Mouse (Mus musculus) lung, adult 2 months (tissue): ENCODE data around the gene Slc7a10. TPM values are rescaled to one million over a fixed set of nuclear protein-coding genes. Genes with fewer than 3 reads are reported as not detected.

Experiments used
- DNase-seq: peaks from one replicate; pipeline ENCODE4 v3.0.0; 2022
- H3K4me1 ChIP-seq: fragments of 200-500 bp; 2 replicates; pipeline ENCODE4 v1.6.1; 2011; ENCODE audit warnings: low read length; ENCODE audit not compliant: control insufficient read depth, insufficient read depth
- H3K4me3 ChIP-seq: fragments of 200-500 bp; replicated peaks from 2 replicates; pipeline ENCODE3; 2011; ENCODE audit warnings: low read depth, mild to moderate bottlenecking, control low read depth, low read length; ENCODE audit errors: extremely low read depth
- CTCF ChIP-seq: fragments of 200-500 bp; IDR thresholded peaks from 2 replicates; pipeline ENCODE4 v1.5.1; 2011; ENCODE audit warnings: mild to moderate bottlenecking, low read length, control low read depth; ENCODE audit not compliant: insufficient read depth
- POLR2A ChIP-seq: fragments of 200-500 bp; IDR thresholded peaks from 2 replicates; pipeline ENCODE4 v1.6.1; 2011; ENCODE audit warnings: low read depth, mild to moderate bottlenecking, control low read depth, low read length, borderline replicate concordance; ENCODE audit errors: extremely low read depth
- WGBS: fragments of 180-500 bp; shearing (Covaris S2); methylation state at CpG from one replicate; pipeline ENCODE4 v1.1.7; 2018; 5-methylcytosine and 5-hydroxymethylcytosine counted together
- polyA plus RNA-seq: library from polyadenylated mRNA; depleted of rRNA; stranded (reverse); fragments of >200 nt; gene quantifications from 2 replicates; pipeline ENCODE4 v1.2.3, GENCODE M21; 2012

The Slc7a10 gene
- polyA plus RNA-seq, 1 experiment, result 81.4 TPM

DNA sequence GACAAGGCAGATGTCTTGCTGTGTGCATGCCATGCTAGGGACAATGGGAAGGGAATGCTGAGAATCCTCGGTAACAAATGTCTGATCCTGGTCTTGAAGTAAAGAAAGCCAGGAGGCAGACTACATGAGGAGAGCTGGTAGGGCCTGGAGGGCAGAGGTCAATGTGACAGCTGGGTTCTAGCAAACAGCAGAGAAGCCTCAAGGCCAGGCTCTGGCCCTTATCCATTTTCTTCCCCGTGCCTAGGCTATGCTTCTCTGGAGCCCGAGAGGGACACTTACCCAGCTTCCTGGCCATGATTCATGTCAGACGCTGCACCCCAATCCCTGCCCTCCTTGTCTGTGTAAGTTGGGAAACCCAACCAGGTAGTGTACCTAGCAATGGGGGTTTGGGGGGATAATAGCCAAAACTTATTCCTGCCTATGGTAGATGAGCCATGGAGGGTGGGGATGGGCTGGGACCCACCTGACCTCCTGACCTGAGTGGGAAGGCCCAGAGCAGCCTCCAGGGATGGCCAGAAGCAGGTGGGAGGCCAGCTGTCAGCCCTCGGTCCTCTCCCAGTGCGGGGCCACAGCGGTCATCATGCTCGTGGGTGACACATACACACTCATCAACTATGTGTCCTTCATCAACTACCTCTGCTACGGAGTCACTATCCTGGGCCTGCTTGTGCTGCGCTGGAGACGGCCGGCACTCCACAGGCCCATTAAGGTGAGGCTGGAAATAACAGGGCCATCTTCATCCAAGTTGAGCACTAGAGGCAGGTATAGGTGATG is 13.0 kb downstream of the Slc7a10 start:
- Histone ChIP-seq H3K4me1 (no peaks in the 10 kb centered on the region), H3K4me3 (no peak overlapping the region)
- no peak for DNase-seq
- 76% methylated on average over 12 of the region's 12 CpGs for WGBS
- no peak for TF ChIP-seq CTCF
- no peak for TF ChIP-seq POLR2A

DNA sequence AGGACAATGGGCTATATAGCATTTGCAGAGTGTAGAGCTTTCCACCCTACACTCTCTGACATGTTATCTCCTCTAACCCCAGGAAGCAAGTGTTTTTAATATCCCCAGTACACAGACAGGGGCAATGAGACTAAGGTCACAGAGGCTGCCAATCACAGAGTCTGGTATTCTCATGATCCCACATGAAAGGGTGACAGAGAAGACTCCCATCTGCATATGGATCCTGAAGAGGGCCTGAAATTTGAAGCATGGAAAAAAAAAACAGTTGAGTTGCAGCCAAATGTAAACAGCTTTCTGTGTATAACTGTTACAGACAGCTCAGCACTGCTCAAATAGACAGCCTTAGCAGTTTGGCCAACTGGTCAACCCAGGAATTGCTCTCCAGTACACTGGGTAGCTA is 13.6 kb downstream of the Slc7a10 start:
- H3K4me1 ChIP-seq, result no peaks in the 10 kb centered on the region
- no peak overlapping the region for H3K4me3 ChIP-seq
- TF ChIP-seq CTCF, result no peak
- no peak for TF ChIP-seq POLR2A
- DNase-seq, result no peak

DNA sequence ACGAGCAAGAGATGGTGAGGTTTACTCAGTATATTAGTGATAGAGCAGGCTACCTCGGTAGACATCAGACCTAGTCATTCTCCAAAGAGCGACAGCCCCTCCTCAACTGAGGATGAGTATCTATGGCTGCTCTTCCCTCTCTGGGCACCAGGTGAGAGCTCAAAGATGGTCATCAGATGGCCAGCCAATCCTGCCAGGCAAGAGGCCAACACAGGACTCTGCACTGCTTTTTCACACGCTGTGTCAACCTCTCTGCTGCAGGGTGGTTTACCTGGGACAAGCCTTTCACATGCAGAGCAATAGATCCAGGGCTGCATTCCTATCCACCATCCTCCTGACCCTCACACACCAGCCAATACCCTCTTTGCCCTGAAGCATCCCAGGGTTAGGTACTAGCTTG is 25.6 kb downstream of the Slc7a10 start:
- DNase-seq, result no peak
- H3K4me3 ChIP-seq, result no peak overlapping the region
- WGBS, result 88% methylated on average over 4 of the region's 4 CpGs
- H3K4me1 ChIP-seq, result no peaks in the 10 kb centered on the region
- no peak for TF ChIP-seq CTCF

DNA sequence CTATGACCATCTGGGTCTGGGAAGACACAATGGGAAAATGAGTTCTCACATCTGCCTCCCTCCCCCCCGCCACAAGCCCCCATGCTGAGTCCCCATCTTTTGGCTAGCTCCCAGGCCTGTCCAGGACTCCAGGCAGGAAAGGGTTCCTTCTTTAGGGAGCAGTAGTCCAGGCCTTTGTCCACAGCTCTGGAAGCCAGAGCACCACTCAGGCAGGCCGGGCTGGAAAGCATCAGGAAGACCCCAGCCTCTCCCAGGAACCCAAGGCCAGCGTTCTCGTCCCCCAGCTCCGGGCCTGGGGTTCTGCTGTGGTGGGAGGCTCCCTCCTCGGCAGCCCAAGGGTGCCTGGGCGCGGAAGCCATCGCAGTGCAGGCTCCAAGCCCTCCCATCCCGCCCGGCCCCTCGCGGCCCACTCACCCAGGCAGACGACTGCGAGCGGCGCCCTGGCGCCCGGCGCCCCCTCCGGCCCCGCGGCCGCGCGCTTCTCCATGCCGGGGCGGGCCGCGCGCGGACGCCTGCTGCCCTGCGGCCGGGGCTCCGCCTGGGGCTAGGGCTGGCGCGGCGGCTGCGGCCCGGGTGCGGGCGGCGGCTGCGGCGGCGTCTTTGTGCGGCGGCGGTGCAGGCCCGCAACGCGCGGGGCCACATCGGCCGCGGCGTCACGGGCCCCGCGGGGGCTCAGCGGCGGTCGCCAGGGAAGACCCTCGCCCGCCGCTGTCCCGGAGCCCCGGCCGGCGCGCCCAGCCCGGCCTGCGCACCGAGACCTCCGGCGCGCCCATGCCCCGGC is 28.4 kb downstream of the Slc7a10 start:
- TF ChIP-seq CTCF (no peak), POLR2A (no peak)
- H3K4me3 ChIP-seq, result peak overlapping the region; percentile 49
- no peak for DNase-seq
- WGBS, result under 1% methylated on average over 47 of the region's 79 CpGs
- no peaks in the 10 kb centered on the region for H3K4me1 ChIP-seq

DNA sequence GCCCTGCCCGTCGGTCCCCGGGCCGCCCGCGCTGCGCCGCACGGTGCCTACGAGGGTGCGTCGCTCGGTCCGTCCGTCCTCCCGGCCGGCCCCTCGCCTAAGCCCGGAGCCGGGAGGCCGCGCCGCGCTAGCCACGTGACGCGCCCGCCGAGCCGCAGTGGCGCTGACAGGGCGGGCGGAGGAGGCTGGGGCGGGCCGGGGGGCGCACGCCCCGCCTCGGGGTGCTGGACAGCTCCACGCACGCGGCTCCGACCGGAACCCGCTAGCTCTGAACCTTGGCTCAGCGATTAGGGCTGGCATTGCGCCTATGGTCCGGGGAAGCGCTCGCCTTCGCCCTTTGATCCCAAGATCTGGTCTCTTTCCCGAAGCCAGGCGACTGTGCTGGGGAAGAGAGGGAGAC is 29.0 kb downstream of the Slc7a10 start, which contains the start of gene Lrp3:
Gene Lrp3 (minus strand): TSS at position 274 of the 400 bp plus-strand sequence.
- peak within 1 kb of the TSS; percentile 49 for H3K4me3 ChIP-seq
- WGBS, result under 1% methylated on average over 52 of the region's 53 CpGs
- no peak for TF ChIP-seq POLR2A
- TF ChIP-seq CTCF, result no peak
- no peaks in the 10 kb centered on the region for H3K4me1 ChIP-seq
- peak; percentile 46 for DNase-seq

DNA sequence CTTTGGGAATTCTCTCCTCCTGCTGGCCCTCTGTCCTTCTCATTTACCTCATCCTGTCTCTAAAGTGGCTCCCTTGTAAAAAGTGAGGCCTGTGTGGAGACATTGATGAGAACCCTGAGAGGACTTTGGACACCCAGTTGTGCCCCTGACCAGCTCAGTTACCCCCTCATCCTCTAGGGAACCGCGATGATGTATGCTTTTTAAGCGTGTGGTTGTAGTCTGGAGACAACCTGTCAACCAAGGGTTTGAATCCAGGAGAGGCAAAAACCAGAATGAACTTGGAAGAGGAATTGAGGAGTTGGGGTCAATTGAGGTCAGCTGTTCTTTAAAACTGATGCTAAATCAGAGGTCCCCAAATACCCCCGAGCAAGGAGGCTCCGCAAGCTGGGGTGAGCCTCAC is 29.5 kb downstream of the Slc7a10 start:
- no peak for DNase-seq
- TF ChIP-seq CTCF (no peak), POLR2A (no peak)
- Histone ChIP-seq H3K4me1 (no peaks in the 10 kb centered on the region), H3K4me3 (no peak overlapping the region)
- WGBS, result 54% methylated on average over 5 of the region's 5 CpGs

DNA sequence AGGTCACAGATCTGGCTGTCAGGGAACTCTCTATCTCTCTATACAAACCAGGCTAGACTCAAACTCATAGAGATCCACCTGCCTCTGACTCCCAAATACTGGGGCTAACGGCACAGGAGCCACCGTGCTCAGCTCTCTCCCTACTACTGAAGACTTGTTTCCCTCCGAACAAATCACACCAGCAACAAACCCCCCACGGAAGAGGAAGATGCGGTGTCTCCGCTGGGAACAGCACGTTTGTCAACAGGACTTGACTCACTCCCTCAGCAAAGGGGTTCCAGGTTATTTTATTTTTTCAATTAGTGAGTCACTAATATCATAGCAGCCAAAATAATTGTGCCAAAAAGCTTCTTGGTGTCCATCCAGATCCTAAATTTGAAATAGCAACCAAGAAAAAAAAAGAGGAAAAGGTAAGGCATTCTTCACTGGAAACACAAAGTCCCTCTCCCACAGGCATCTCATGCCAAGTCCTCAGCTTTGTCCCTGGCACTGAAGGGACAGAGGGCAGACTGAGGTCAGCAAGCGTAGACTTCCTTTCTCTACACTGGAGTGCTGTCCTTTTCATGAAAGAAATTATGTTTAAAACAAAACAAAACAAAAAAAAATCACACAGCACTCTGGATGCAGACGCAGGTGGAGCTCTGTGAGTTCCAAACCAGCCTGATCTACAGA is 34.6 kb downstream of the Slc7a10 start:
- DNase-seq, result no peak
- TF ChIP-seq CTCF (no peak), POLR2A (no peak)

DNA sequence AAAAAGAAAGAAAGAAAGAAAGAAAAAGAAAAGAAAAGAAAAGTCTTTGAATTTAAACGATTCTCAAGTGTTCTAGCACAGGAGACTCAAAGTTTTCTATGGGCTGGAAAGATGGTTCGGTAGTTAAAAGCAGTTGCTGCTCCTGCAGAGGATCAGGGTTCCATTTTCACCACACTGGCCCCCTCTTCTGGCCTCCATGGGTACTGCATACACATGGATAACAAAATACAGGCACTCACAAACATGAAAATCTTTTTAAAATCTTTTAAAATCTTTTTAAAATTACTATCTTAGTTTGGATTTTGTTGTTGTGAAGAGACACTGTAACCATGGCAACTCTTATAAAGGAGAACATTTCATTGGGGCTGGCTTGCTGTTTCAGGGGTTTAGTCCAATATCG is 44.1 kb downstream of the Slc7a10 start:
- peaks cover 3% of the 10 kb centered on the region; the same call in 1 of the 2 replicates for H3K4me1 ChIP-seq
- 72% methylated on average over 3 of the region's 3 CpGs for WGBS
- H3K4me3 ChIP-seq, result no peak overlapping the region
- no peak for DNase-seq
- TF ChIP-seq POLR2A (no peak), CTCF (0 out of 2 replicates have a peak, but pooled peaks have one; percentile 27)

More for the DNA sequence above, 34.6 kb downstream of the Slc7a10 start:
- WGBS, result 53% methylated on average over 9 of the region's 9 CpGs
- Histone ChIP-seq H3K4me3 (no peak overlapping the region), H3K4me1 (no peaks in the 10 kb centered on the region)

DNA sequence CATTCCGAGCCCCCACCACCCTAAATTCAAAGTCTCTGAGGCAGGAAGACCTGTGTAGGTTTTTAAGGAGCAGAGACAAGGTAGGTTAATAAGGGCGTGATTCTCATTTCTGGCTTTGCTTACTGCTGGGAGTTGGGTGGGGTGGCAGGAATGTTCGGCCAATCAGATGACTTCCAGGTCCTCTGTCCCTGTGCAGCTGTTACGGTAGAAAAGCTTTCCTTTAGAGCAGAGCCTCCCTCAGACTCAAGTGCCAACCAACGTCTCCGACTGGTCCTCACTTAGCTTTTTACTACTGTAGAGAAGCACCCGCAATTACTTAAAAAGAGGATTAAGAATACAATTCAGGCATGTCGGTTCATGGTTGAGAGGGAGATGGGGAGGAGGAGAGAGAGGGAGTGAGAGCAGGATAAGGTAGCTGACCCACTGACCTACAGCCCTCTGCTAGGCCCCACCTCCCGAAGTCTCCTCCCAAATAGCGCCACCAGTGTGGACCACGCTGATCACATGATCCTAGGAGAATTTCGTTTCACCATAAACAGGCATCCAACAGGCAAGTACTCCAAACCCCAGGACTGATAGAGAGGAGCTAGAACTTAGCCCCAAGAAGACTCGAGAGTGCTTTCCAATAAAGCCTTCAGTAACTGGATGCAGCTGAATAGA is 46.7 kb downstream of the Slc7a10 start:
- 68% methylated on average over 13 of the region's 13 CpGs for WGBS
- DNase-seq, result no peak
- peaks cover 9% of the 10 kb centered on the region; the same call in 1 of the 2 replicates for H3K4me1 ChIP-seq
- TF ChIP-seq POLR2A, result no peak
- no peak for TF ChIP-seq CTCF
- H3K4me3 ChIP-seq, result no peak overlapping the region

DNA sequence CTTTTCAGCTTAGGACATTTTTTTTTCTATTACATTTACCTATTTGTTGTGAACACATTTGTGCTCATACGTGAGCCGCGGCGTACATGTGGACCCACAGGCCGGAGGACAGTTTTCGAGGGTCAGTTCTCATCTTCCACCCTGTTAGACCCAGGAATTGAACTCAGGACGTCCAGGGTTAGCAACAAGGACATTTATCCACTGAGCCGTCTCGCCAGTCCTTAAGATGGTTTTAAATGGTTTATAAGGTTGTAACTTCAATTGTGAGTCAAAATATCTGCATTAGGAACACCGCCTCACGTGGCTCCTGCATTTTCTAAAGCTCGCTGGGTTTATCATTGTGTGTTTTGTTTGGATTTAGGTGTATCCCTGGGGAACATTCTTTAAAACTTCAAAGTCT is 47.7 kb downstream of the Slc7a10 start:
- peaks cover 9% of the 10 kb centered on the region; the same call in 1 of the 2 replicates for H3K4me1 ChIP-seq
- no peak for TF ChIP-seq CTCF
- TF ChIP-seq POLR2A, result no peak
- DNase-seq, result no peak
- H3K4me3 ChIP-seq, result no peak overlapping the region
- 62% methylated on average over 12 of the region's 12 CpGs for WGBS
